ENCODE assay signal across 11 mouse cellular contexts in the genomic region with DNA sequence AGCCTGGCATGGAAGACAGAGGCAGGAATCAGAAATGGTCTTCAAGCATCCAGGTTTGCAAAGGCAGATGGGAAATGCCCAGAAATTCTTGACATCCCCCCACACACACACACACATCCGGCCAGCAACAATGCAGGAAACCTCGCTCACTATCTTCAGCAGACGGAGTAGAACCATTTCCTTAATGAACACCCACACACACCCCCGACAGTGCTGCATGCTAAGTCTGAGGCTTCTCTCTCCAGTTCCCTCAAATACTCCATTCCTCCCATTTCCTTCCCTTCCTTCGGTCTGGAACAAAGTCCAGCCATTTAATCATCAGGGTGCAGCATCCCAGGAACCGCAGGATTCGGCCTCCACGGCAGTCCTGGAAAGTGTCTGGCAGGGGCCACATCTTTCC. TPM values are rescaled to one million over a fixed set of nuclear protein-coding genes. Genes with fewer than 3 reads are reported as not detected.
DNase-seq lines count a peak whose midpoint lies in the region.
"Had no signal": no experiment of that assay in that cellular context is flagged by ENCODE, and none has a peak within 500 bp of the region (broad histone marks: within the 10 kb centered on the region; RNA-seq: fewer than 3 reads in every experiment).

No protein-coding gene starts in this region.

- peak; percentile 17 for DNase-seq in adrenal gland, postnatal 10 days
- DNase-seq in adrenal gland, postnatal 4 days (ENCODE audit: low spot score in 2 of 2), result no peak
- DNase-seq in retina, embryonic 14.5 days (ENCODE audit: low spot score), result peak; percentile 15
- no peak for DNase-seq in retina, postnatal 1 day
- DNase-seq in kidney, postnatal 4 days, result peak; percentile 28 to 47
- DNase-seq in frontal cortex, adult 2 months (ENCODE audit: extremely low spot score in 1 of 2, low spot score in 1 of 2), result no peak
- DNase-seq in thymus, adult 18-20 months, result no peak
- DNase-seq in limb, embryonic 10.5 days (ENCODE audit: low spot score), result no peak
- DNase-seq: cerebellum, adult 9-11 months had no signal

- WGBS in limb, embryonic 10.5 days, result 27% methylated on average over 8 of the region's 8 CpGs

- H3K4me3 ChIP-seq in limb, embryonic 10.5 days, result no peak overlapping the region
- H3K4me3 ChIP-seq: forebrain, embryonic 13.5 days had no signal

- no peaks in the 10 kb centered on the region for H3K36me3 ChIP-seq in limb, embryonic 10.5 days

- H3K27me3 ChIP-seq in limb, embryonic 10.5 days (ENCODE audit: low read depth, poor library complexity, severe bottlenecking), result peaks cover 97% of the 10 kb centered on the region

- peaks cover 17% of the 10 kb centered on the region for H3K4me1 ChIP-seq in limb, embryonic 10.5 days

- no peaks in the 10 kb centered on the region for H3K9me3 ChIP-seq in limb, embryonic 10.5 days (replicated peaks)
- H3K9me3 ChIP-seq: forebrain, embryonic 13.5 days had no signal

- H3K27ac ChIP-seq in limb, embryonic 10.5 days, result no peak overlapping the region
- H3K27ac ChIP-seq: forebrain, embryonic 13.5 days; stomach, postnatal 0 days had no signal

RNA-seq across cellular contexts. Expression of a gene that starts 4.4 kb away (rescaled TPM):
- total RNA-seq in adrenal gland, postnatal 10 days (2021), result 10 to 100 TPM; 37.5 to 40.7 TPM
- total RNA-seq in adrenal gland, postnatal 4 days (2021), result 10 to 100 TPM; 31.5 TPM
- polyA plus RNA-seq in frontal cortex, adult 2 months (2012; rRNA removed), result 26.1 and 29.7 TPM in 2 replicates
- polyA plus RNA-seq in limb, embryonic 10.5 days (2016; fragmentation: Nextera tagmentation; extraction: Ambion mirVana), result 11.8 and 12.1 TPM in 2 replicates

Comparison
In these comparisons a context has a peak if more than half of its experiments do, and no peak if none do; other contexts are left out.
1. DNase-seq: peak in adrenal gland, postnatal 10 days (single experiment), retina, embryonic 14.5 days (single experiment) and kidney, postnatal 4 days (2 of 2); none in adrenal gland, postnatal 4 days (0 of 2), retina, postnatal 1 day (single experiment), frontal cortex, adult 2 months (0 of 2), thymus, adult 18-20 months (0 of 2) and limb, embryonic 10.5 days (single experiment).